Mouse (Mus musculus): ENCODE results near the gene P2ry1.

The P2ry1 gene

DNA sequence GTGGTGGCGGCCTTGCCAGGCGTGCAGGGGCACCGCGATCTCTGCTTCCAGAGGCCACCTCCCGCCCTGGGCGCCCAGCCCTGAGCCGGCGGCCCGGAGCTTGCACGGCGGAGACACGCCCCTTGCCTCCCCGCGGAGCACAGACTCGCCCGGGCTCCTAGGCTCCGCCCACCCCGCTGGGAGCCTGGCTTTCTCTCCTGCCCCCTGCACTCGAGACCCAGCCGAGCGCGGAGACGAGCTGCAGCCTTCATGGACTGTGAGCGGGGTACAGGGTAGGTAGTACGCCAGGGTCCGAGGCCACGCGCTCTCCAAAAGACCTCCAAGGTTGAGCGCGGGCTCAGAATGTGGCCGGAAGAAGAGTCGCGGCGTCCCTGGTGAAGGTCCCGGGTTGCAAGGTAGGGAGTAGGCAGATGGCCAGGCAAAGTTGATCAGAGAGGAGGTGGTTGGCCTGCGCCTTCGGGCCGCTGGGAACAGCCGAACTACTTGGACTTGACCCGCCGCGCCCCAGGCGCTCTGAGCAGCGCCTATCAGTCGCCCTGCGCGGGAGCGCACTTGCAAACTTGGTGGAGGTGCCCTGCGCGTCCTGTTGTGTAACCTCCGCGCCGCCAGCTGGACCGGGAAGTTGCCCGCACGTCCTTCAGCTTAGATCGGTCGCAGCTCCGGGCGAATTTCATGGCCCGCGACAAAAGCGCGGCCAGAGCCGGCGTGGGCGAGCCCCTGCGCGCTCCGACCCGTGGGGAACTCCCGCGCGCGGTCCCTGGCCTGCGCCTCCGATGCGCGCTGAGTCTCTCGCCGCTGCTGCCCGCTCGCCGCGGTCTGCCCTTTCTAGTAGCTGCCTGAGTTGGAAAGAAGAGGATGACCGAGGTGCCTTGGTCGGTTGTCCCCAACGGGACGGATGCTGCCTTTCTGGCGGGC, at the start of gene P2ry1:
Gene P2ry1 (plus strand): TSS at position 209 of the 915 bp plus-strand sequence.
- DNase-seq (ENCODE audit: low spot score), result peak; percentile 76

DNA sequence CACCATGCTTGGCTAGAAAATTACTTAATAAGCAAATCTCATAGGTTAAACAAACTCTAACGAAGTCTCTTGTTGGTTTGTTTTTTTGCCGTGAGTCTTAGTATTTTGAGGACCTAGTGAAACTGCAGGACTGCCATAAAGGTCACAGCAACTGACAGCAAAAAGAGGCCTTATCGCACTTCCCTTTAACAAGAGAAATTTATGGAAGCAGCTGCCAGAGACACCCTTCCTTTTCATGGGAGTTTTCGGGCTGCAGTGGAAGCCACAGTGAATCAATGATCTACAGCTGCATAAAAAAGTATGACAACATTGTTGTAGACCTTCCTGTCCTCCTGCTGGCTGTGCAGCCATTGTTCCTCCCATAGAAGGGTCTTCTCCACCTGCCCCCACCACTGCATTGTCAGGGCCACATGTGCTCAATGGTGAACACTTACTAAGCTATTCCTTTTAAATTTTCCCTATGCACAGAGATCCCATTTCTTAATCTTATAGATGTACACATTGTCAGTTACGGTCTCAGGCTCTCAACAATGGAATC, 49.3 kb upstream of the P2ry1 start:
- DNase-seq (ENCODE audit: low spot score), result no peak

DNA sequence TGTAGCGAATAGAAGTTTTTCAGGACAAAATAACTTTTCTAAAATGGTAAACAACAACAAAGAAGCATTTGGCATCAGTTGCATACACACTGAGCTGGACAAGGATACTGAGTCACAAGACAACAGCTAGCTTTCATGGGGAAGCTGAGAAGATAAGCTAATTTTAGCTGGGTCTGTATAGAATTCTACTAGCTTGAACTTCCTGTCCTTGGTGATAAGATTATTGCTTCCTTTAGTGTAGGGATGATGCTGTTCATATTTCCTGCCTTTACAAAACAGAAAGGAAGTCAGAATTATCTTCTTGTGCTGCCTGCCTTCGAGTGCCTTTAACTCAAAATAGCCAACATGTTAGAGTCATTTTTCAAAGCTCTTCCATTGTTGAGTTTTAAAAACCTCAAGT, 48.5 kb upstream of the P2ry1 start:
- no peak for DNase-seq (ENCODE audit: low spot score)

DNA sequence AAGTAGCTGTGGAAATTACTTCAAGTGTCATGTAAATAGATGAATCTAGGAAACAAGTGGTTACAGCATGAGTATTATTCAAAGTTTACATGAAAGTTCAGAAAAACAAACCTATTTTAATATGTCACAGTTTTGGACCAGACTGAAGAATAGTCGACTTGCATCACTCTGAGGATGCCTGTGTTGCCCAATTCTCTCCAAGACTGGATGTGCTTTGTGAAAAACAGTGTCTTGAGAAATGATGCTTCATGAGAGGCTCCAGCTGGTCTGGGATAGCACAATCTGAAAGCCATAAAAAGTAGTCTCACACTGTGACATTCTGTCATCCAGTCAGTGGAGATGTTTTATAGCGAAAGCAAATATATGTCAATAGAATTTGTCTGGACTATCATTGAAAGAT, 43.8 kb upstream of the P2ry1 start:
- no peak for DNase-seq (ENCODE audit: low spot score)

DNA sequence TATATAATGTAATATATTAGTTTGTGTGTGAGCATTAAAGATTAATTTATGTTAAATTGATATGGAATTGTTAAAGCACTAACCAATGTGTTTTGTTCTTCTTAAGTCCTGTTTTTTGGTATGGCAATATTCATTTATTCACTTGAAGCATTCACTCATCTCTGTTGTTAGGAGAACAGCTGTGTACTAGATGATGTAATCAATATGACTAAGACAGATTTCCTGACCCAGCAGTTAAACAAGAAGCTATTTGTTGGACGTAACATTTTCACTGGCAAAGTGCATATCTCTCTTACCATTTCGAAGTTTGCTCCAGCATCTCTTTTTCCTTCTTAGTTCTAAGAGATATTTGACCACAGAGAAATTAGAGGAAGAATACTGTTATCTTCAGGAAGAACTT, 37.5 kb upstream of the P2ry1 start:
- DNase-seq (ENCODE audit: low spot score), result no peak

DNA sequence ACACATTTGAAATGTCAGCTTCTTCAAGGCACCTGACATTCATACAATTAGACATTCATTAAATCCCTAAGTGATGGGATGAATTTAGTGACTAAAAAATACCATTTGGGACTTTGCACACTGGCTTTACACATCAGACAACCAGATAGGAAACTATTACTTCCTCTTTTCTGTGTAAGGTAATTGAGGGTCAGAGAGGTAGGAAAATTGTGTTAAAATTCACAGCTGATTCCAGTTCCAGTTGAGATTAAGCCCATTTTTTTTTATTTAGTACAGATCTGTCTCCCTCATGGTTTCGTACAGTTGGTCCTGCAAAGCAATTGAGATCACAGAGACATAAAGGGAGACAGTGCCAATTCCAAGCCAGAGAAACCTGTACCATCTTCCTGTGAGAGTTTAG, 27.7 kb upstream of the P2ry1 start:
- no peak for DNase-seq (ENCODE audit: low spot score)

DNA sequence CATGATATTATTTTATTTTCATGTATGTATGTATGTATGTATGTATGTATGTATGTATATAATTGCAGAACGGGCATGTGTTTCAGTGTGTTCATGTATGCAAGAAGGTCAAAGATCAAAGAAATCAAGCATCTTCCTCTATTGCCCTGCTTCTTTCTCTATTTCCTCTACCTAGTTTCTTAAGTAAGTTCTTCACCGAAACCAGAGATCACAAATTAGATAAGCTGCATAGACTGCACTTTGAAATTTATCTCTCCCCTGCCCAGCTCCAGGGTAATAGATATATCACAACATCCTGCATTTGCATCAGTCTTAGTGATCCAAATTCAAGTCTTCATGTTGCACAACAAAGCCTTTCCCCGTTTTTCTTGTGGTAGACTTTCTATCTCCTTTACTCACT, 20.5 kb upstream of the P2ry1 start:
- DNase-seq (ENCODE audit: low spot score), result no peak

DNA sequence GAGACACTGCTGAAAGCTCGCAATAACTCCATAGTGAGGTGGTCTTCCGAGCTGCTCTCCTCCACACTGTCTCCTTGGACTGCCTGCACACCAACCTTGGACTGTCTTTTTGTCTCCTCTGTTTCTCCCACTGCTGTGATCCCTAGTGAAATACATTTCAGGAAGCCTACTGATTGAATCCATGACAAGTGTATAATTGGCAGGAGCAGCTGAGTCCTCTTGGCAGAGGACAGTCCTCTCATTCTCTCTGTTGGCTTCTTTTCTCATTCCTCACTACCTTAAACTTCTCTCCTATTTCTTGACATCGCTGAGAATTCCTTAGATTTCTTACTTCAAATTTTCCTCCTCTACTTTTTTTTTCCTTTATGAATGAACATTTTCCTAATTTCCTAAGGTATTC, 4.5 kb upstream of the P2ry1 start:
- no peak for DNase-seq (ENCODE audit: low spot score)

DNA sequence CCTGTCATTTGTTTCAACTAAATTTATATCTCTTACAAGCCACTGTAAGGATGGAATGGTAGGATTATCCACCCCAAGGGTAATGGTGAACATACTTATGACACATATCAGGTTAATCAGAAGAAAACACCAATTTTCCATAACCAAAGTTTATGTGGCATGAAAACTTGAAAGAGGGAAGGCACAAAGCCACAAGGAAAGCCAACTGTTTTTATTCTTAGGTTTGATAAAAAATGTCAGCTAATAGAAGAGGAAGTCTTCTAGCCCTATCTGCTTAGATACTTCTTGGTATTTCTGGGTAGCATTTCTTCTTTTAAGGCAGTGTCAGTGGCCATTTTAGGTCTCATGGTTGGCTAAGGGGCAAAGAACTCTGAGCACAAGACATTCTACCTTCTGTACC, 2.9 kb upstream of the P2ry1 start:
- DNase-seq (ENCODE audit: low spot score), result no peak

DNA sequence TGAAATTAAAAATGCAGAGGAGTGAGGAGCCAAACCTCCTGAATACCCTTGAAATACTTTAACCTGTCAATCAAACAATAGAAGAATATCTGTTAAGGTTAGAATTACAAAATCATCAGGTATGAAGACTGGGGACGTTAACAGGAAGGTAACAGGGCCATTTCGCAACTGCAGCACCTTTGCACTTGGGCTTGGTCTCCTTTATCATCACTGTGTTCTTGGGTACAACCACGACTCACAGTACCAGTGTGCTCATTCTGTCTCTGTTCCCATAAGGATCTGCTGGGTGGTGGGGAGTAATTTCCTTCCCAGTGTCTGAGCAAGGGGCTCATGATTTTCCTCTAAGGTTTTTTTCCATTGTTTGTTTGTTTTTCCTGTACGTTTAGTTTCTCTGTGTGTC, 1.8 kb upstream of the P2ry1 start:
- no peak for DNase-seq (ENCODE audit: low spot score)

DNA sequence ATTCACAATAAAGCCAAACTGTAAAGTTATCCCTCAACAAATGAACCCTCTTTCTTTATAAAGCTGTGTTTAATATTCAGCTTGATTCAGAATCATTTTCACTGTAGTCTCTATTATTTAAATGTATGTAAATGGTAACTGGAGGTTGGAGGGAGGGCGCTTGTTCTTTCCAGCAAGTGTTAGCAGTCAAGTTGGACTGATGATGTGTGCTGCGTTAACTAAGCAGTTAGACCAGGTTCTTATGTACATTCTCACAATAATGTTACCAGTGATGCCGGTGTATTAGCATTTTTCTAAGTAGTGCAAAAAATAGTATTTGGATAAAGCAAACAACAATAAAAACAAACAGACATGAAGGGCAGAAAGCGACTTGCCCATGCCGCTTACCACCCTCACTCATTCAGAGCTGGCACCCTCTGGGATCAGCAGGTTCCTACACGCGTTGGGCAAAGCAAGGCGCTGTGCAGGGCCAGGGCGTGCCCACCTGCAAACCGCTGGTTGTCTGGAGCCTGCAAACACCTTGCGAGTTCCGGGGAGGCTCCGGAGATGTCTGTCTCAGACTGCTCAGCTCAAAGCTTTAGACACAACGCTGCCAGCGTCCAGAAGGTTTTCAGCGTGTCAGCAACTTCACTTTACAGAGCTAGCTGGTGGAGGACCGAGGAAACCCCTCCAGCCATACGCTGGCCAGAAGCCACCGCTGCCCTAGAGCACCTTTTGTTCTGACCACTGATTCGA, 576 bp upstream of the P2ry1 start:
- no peak for DNase-seq (ENCODE audit: low spot score)

DNA sequence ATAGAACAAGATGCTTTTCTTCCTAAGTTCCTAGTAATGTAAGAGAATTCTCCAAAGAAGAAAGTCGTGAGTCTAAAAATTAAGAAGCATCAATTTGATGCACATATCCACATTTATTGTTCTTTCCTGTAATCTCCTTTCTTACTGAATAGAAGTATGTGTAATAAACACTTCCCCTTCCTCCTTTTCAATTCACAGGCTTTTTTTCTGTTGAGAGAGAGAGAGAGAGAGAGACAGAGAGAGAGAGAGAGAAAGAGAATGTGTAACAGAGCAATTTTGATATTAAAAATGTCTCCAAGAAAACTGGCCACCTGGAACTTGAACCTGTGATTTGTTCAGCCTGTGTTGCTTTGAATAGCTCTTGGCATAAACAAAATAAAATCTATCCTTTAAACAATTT, 2.0 kb downstream of the P2ry1 start:
- no peak for DNase-seq (ENCODE audit: low spot score)

DNA sequence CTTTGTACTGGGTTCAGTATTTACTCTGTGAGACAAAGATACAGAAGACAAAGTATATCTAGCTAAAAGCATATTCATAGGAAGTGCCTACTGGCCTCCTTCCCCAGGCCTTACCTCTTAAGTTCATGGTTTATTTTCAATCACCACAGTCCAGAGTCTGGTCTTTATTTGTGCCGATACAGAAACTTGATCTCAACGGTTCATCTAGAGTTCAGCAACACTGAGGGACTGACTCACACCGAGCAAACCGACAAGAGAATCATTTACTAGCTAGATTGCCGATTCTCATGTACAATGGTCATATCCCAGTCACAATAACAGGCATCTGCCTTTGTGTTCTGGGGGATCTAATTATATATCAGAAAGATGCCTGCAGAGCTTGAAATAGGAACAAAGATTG, 9.1 kb downstream of the P2ry1 start:
- DNase-seq (ENCODE audit: low spot score), result no peak

DNA sequence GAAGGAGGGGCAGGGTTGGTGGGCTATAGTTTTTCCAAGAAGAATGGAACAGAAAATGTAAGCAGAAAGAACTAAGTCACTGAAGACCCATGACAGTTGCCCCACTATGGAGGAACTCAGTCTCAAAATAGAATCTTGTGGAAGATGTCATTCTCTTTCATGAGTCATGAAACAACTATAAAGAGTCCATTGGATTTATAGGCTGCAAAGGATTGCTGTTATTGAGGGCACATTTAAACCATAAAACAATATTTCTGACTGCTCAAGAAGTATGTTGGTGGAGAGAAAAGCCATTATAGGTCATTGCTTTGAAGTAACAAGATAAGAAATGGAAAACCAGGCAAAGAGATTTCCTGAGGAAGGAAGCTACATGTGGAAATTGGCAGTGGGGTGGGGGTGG, 10.0 kb downstream of the P2ry1 start:
- DNase-seq (ENCODE audit: low spot score), result no peak

DNA sequence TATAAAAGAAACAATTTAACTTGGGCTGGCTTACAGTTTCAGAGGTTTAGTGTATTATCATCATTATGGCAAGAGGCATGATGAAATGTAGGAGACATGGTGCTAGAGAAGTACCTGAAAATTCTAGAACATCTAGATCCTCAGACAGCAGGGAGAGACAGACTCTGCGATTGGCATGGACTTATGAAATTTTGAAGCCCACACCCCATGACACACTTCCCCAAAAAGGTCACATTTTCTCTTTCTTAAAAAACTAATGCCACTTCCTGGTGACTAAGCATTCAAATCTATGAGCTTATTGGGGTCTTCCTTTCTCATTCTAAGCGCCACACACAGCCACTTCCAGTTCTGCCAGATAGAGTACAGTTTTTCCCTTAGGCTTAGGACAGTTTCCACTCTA, 14.1 kb downstream of the P2ry1 start:
- no peak for DNase-seq (ENCODE audit: low spot score)

DNA sequence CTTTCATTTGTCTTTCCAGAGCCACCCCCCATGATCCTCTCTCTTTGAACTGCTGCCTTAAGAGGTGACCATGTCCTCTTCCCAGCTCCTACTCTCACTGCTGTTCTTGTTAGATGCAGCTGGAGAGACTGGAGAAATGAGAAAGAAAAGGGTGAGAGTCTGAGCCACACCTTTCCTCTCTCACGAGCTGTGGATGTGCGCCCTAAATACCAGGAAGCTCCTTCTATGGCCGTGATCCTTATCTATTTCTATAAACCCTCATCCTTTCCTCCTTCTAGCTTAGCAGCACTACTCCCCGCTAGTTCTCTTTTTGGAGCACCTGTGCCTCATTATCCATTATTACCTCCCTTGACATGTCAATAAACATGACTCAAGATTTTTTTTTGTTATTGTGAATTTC, 29.5 kb downstream of the P2ry1 start:
- DNase-seq (ENCODE audit: low spot score), result no peak

DNA sequence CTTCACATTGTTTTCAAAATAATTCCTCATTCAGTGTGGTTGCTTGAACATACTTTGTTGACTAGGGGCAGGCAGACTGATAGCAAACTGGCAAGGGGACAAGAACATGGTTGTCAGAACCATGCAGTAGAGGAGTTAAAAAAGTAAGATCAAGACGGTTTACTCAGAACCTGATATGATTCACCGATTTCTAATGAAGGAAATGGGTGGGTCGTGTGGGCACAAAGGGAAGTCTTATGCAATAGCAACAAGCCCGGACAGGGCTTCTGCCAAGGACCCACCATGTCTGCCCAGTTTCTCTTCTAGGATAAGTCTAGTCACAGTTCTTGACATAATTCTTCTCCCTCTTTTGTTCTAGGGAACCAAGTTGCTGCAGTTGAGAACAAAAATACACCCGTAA, 33.0 kb downstream of the P2ry1 start:
- peak; percentile 11 for DNase-seq (ENCODE audit: low spot score)

DNA sequence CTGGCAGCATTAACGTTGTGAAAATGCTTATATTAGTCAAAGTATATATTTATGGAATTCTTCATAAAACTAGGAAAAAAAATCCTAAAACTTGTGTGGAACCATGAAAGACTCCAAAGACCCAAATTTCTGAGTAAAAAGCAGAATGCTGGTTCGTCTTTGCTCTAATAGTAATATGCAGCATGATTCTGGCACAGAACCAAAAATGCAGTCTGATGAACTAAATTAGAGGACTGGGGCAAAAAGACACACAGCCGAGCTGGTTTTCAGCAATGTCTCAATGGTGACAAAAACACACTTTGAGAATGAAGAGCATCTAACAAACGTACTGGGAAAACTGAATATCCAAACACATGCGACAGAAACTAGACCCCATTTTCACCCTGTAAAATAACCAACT, 37.3 kb downstream of the P2ry1 start:
- DNase-seq (ENCODE audit: low spot score), result no peak

DNA sequence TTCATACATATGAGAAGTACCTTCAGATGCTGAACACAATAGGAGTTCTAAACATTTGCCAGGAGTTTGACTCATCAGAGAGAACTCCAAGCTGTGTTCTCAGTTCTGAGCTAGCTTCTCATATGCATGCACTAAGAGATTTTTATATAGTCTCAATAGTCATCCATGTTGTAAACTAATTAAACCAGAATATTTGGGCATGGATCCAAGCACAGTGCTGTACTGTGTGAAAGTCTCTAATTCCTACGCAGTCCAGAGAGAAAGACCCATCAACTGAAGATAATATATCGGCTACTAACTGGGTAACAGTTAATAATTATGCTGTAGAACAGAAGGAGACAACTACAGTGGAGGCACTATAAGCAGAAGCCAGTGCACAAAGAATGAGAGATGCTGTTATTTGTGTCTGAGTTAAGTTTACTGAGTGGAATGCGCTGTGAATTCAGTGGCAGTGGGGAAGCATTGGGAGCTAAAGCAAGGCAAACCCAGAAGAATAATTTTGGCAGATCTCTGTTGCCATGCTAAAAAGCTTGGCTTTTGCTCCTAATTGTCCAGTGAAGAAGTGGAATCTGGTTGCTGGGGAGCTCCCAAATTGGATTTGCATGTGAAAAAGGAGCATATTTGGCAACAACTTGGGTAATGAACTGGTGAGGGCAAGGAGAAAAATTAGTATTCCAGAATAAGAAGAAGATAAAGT, 47.5 kb downstream of the P2ry1 start:
- no peak for DNase-seq (ENCODE audit: low spot score)

Data from urinary bladder, postnatal 25 days (tissue).